Mouse (Mus musculus) gastrocnemius, postnatal 25 days (tissue): ENCODE results near the gene Setx. TPM values are rescaled to one million over a fixed set of nuclear protein-coding genes. Genes with fewer than 3 reads are reported as not detected.
A peak's percentile ranks its signal among the peaks of the same experiment; 100 is the strongest.

Source experiments
- DNase-seq: peaks from one replicate; pipeline ENCODE4 v3.0.0; 2022
- total RNA-seq, 2 experiments: library from RNA; stranded (reverse); gene quantifications; 1 replicate in 1 of 2; 2 replicates in 1 of 2; pipeline ENCODE4 v1.2.3; 2021

The Setx gene
- total RNA-seq, 2 experiments from 2014 or later = 23.2 to 26.9 TPM

GRCm38 (mm10) chr2:29217897-29218296 lies 93.9 kb downstream of the Setx start:
- DNase-seq = peak; percentile 83

GRCm38 (mm10) chr2:29218831-29219230 lies 94.8 kb downstream of the Setx start:
- DNase-seq = no peak

GRCm38 (mm10) chr2:29222302-29222701 lies 98.3 kb downstream of the Setx start:
- DNase-seq = peak; percentile 39

GRCm38 (mm10) chr2:29223591-29224262 lies 99.7 kb downstream of the Setx start:
- no peak for DNase-seq

- DNase-seq = no peak
Observed at GRCm38 (mm10) chr2:29226671-29227070, 102.7 kb downstream of the Setx start.

GRCm38 (mm10) chr2:29230191-29230835 lies 106.3 kb downstream of the Setx start:
- DNase-seq = no peak

Other genes with a start within 250 kb of the Setx start
- gene Barhl1, start 207.5 kb upstream of the Setx start, total RNA-seq = not detected
- not detected for gene Cfap77, start 69.1 kb upstream of the Setx start, total RNA-seq
- 1 to 10 TPM; 4.0 to 4.5 TPM for gene Ttf1, start 63.9 kb upstream of the Setx start, total RNA-seq
- gene Ntng2, start 128.8 kb downstream of the Setx start, total RNA-seq = 10 to 100 TPM; 33.4 to 40.0 TPM
- 10 to 100 TPM; 12.0 to 12.1 TPM for gene Med27, start 222.6 kb downstream of the Setx start, total RNA-seq